Mouse (Mus musculus) CH12.LX (cell line): ENCODE measurements around the gene Ccnc. TPM values are rescaled to one million over a fixed set of nuclear protein-coding genes. Genes with fewer than 3 reads are reported as not detected.

Source experiments
- DNase-seq: peaks from one replicate; pipeline ENCODE4 v3.0.0-alpha.2; 2013; ENCODE audit errors: extremely low read depth
- H3K27ac ChIP-seq: 2 replicates; pipeline ENCODE4 v1.5.1; 2012; ENCODE audit warnings: low read depth, mild to moderate bottlenecking, control low read depth, moderate library complexity; ENCODE audit not compliant: insufficient read depth
- H3K27me3 ChIP-seq: replicated peaks from 2 replicates; pipeline ENCODE3; 2012; ENCODE audit warnings: inconsistent platforms
- H3K36me3 ChIP-seq, 2 experiments: replicated peaks in 1 of 2; 2 replicates each; pipeline versions ENCODE3 to v1.6.1; 2012; ENCODE audit warnings: inconsistent platforms in 1 of 2, low read length in 1 of 2, mild to moderate bottlenecking in 1 of 2, mixed read lengths in 1 of 2, moderate library complexity in 1 of 2; ENCODE audit not compliant: control insufficient read depth in 1 of 2, insufficient read depth in 1 of 2
- H3K4me1 ChIP-seq, 2 experiments: 2 replicates each; pipeline ENCODE4 v1.6.1; 2012; ENCODE audit warnings: inconsistent platforms in 1 of 2, moderate library complexity in 1 of 2; ENCODE audit not compliant: insufficient read depth in 2 of 2, control insufficient read depth in 1 of 2
- H3K4me2 ChIP-seq: 2 replicates; pipeline ENCODE4 v1.6.1; 2012; ENCODE audit warnings: low read depth, mild to moderate bottlenecking, control low read depth; ENCODE audit not compliant: poor library complexity, insufficient read depth, severe bottlenecking
- H3K4me3 ChIP-seq, 3 experiments: fragments of 150-350 bp in 1 of 3; sonication (generic) in 1 of 3; replicated peaks in 1 of 3; 2 replicates each; pipeline versions ENCODE3 to v1.5.1; 2011 to 2012; ENCODE audit warnings: low read depth in 2 of 3, low read length in 2 of 3, mild to moderate bottlenecking in 2 of 3, moderate library complexity in 2 of 3, control low read depth in 1 of 3, improper control_type of control experiment in 1 of 3, inconsistent platforms in 1 of 3, mixed read lengths in 1 of 3; ENCODE audit not compliant: poor library complexity in 1 of 3
- H3K79me2 ChIP-seq: replicated peaks from 2 replicates; pipeline ENCODE4 v1.6.1; 2012; ENCODE audit warnings: mild to moderate bottlenecking, moderate library complexity; ENCODE audit not compliant: control insufficient read depth, poor library complexity, insufficient read depth, severe bottlenecking; ENCODE audit errors: extremely low read depth
- H3K9ac ChIP-seq: 2 replicates; pipeline ENCODE4 v1.6.1; 2012; ENCODE audit warnings: low read depth, mild to moderate bottlenecking, control low read depth, moderate library complexity; ENCODE audit not compliant: insufficient read depth
- H3K9me3 ChIP-seq: replicated peaks from 2 replicates; pipeline ENCODE3; 2012; ENCODE audit warnings: low read length, inconsistent platforms, mixed read lengths
- BHLHE40 ChIP-seq: IDR thresholded peaks from 2 replicates; pipeline ENCODE4 v1.6.1; 2011; ENCODE audit warnings: mild to moderate bottlenecking, low read depth, low read length, improper control_type of control experiment
- CHD1 ChIP-seq: IDR thresholded peaks from 2 replicates; pipeline ENCODE4 v1.6.1; 2012; ENCODE audit warnings: low read depth, low read length, improper control_type of control experiment, inconsistent platforms
- CTCF ChIP-seq, 2 experiments: IDR thresholded peaks in 1 of 2; conservative IDR thresholded peaks in 1 of 2; 2 replicates each; pipeline ENCODE4 v1.5.1; 2011 to 2012; ENCODE audit warnings: low read depth in 2 of 2, low read length in 2 of 2, improper control_type of control experiment in 1 of 2, inconsistent platforms in 1 of 2, mild to moderate bottlenecking in 1 of 2, moderate library complexity in 1 of 2
- HCFC1 ChIP-seq: IDR thresholded peaks from 2 replicates; pipeline ENCODE4 v1.6.1; 2012; ENCODE audit warnings: low read depth, mild to moderate bottlenecking, inconsistent platforms, low read length, improper control_type of control experiment
- MAZ ChIP-seq: IDR thresholded peaks from 2 replicates; pipeline ENCODE4 v1.6.1; 2012; ENCODE audit warnings: low read depth, mild to moderate bottlenecking, inconsistent platforms, low read length, improper control_type of control experiment, moderate library complexity
- MYC ChIP-seq: IDR thresholded peaks from 2 replicates; pipeline ENCODE4 v1.6.1; 2011; ENCODE audit warnings: low read depth, mild to moderate bottlenecking, improper control_type of control experiment, low read length
- PAX5 ChIP-seq: IDR thresholded peaks from 2 replicates; pipeline ENCODE4 v1.6.1; 2012; ENCODE audit warnings: low read length, inconsistent platforms, mixed read lengths
- POLR2A ChIP-seq: IDR thresholded peaks from 2 replicates; pipeline ENCODE4 v1.6.1; 2011; ENCODE audit warnings: low read depth, mild to moderate bottlenecking, improper control_type of control experiment, low read length
- RAD21 ChIP-seq: IDR thresholded peaks from 2 replicates; pipeline ENCODE4 v1.6.1; 2011; ENCODE audit warnings: low read depth, mild to moderate bottlenecking, low read length, improper control_type of control experiment, moderate library complexity
- ZKSCAN1 ChIP-seq: IDR thresholded peaks from 2 replicates; pipeline ENCODE4 v1.6.1; 2012; ENCODE audit warnings: low read depth, inconsistent platforms, low read length, improper control_type of control experiment, borderline replicate concordance
- ZNF384 ChIP-seq: IDR thresholded peaks from 2 replicates; pipeline ENCODE4 v1.6.1; 2012; ENCODE audit warnings: low read depth, low read length, improper control_type of control experiment, inconsistent platforms
- dilution Hi-C: fragments of 300-500 bp; cut with MboI; formaldehyde crosslinking; loops from 2 replicates; pipeline ENCODE4 v1.14.3; 2020; ENCODE audit warnings: low sequenced_read_pairs; ENCODE audit not compliant: extremely low pct_unique_long_range_greater_than_20kb, extremely low pct_ligation_motif_present
- in situ Hi-C: fragments of 300-500 bp; cut with MboI; formaldehyde crosslinking; loops from 3 replicates; pipeline ENCODE4 v1.14.3; 2019; ENCODE audit warnings: low sequenced_read_pairs, low pct_ligation_motif_present, low pct_unique_long_range_greater_than_20kb, mixed read lengths
- polyA plus RNA-seq: library from polyadenylated mRNA; unstranded; fragments of >175 nt; gene quantifications from 2 replicates; pipeline ENCODE4 v1.2.1, GENCODE M21; 2012; ENCODE audit warnings: low read depth; ENCODE audit not compliant: insufficient read length
- total RNA-seq, 2 experiments: library from RNA; depleted of rRNA; stranded (reverse); fragments of 300-350 nt in 1 of 2; fragments of >200 nt in 1 of 2; gene quantifications; 2 replicates each; pipeline ENCODE4 v1.2.3; 2012 to 2014

The Ccnc gene
- total and polyA plus RNA-seq, 3 experiments = 20.7 to 61.4 (median 32.3) TPM

- Histone ChIP-seq H3K9me3 (no peaks in the 10 kb centered on the region), H3K4me2 (no peak overlapping the region), H3K36me3 (peaks cover 43 to 79% of the 10 kb centered on the region in 2 experiments), H3K4me1 (peaks cover 0 to 19% of the 10 kb centered on the region in 2 experiments; a peak in 2 of 4 replicates)
- no peak for DNase-seq
- in situ Hi-C loops (no loop called here), dilution Hi-C loops (no loop called here)
- no peak for TF ChIP-seq MYC
- no peak for TF ChIP-seq PAX5
- no peak for TF ChIP-seq POLR2A
- no peak for TF ChIP-seq CHD1
- no peak for TF ChIP-seq HCFC1
- TF ChIP-seq CTCF (conservative IDR thresholded peaks at IDR 0.05 in 1 of 2, IDR thresholded peaks at IDR 0.05 in 1 of 2; ENCODE audit: low read depth in 2 of 2, low read length in 2 of 2) = no peak
- TF ChIP-seq, all 38 proteins: peak for 0
- Histone ChIP-seq H3K27ac (no peak overlapping the region), H3K79me2 (no peaks in the 10 kb centered on the region), H3K27me3 (no peaks in the 10 kb centered on the region), H3K9ac (no peak overlapping the region), H3K4me3 (no peak overlapping the region)
Observed at GRCm38 (mm10) chr4:21788903-21789302, 61.4 kb downstream of the Ccnc start.

GRCm38 (mm10) chr4:21789836-21790235 is 62.3 kb downstream of the Ccnc start:
- Histone ChIP-seq H3K36me3 (peaks cover 37 to 73% of the 10 kb centered on the region in 2 experiments), H3K4me2 (no peak overlapping the region), H3K4me3 (no peak overlapping the region), H3K9ac (no peak overlapping the region), H3K79me2 (no peaks in the 10 kb centered on the region), H3K9me3 (no peaks in the 10 kb centered on the region), H3K27ac (no peak overlapping the region), H3K4me1 (peaks cover 0 to 19% of the 10 kb centered on the region in 2 experiments; a peak in 2 of 4 replicates), H3K27me3 (no peaks in the 10 kb centered on the region)
- no peak for DNase-seq
- TF ChIP-seq RAD21 (no peak), BHLHE40 (no peak), MAZ (no peak)
- dilution Hi-C loops = no loop called here
- in situ Hi-C loops = no loop called here

- H3K4me2 ChIP-seq = no peak overlapping the region
- H3K27ac ChIP-seq = no peak overlapping the region
- dilution Hi-C loops = no loop called here
- peaks cover 31 to 75% of the 10 kb centered on the region in 2 experiments for H3K36me3 ChIP-seq
- no peaks in the 10 kb centered on the region for H3K27me3 ChIP-seq
- no peak for TF ChIP-seq ZNF384
- TF ChIP-seq ZKSCAN1 = no peak
- TF ChIP-seq, all 38 proteins: peak for 0
- in situ Hi-C loops = no loop called here
- H3K79me2 ChIP-seq = no peaks in the 10 kb centered on the region
- no peak overlapping the region for H3K9ac ChIP-seq
- H3K9me3 ChIP-seq = no peaks in the 10 kb centered on the region
- no peaks in the 10 kb centered on the region for H3K4me1 ChIP-seq
- H3K4me3 ChIP-seq = no peak overlapping the region
- no peak for DNase-seq
Observed at GRCm38 (mm10) chr4:21793631-21794030, 66.1 kb downstream of the Ccnc start.
